Mouse (Mus musculus) large intestine, adult 2 months (tissue): ENCODE results near the gene Mfsd14b. TPM values are rescaled to one million over a fixed set of nuclear protein-coding genes. Genes with fewer than 3 reads are reported as not detected.

ENCODE experiments used
- DNase-seq: peaks from one replicate; pipeline ENCODE4 v3.0.0-alpha.2; 2012; ENCODE audit warnings: low read depth, low spot score
- WGBS: fragments of 180-500 bp; shearing (Covaris S2); methylation state at CpG from one replicate; pipeline ENCODE4 v1.1.7; 2018; 5-methylcytosine and 5-hydroxymethylcytosine counted together
- polyA plus RNA-seq: library from polyadenylated mRNA; depleted of rRNA; stranded (reverse); fragments of >200 nt; gene quantifications from 2 replicates; pipeline ENCODE4 v1.2.3, GENCODE M21; 2012; rRNA removed

The Mfsd14b gene
- polyA plus RNA-seq = 15.3 and 24.0 TPM in 2 replicates

DNA sequence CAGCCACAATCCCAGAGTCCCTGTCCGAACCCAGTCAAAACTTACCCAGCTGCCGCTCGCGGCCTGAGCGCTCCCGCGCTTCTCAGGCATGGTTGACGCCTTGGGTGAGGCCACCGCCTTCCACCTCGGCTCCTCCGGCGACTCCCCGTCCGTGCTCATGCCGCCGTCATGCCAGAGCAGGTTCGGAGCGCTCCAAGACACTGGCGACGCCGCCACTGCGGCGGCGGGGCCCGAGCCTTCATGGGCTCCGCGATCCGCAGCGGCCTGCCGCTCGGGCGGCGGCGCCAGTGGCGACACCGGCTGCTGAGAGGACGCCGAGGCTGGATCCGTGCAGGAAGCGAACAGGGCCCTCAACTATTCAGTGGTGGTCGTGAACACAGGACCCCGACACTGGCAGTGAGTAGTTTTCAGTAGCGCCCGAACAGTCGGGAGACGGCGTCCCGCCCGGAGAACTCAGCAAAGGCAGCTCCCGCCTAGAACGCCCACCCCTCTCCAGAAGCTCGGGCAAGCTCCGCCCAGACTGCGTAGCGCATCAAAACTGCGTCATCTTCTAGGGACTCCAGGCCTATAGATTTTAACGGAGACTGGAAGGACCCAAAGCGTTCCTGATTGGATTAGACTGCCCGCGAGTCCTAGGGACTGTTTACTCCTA, at the start of gene Mfsd14b:
Gene Mfsd14b (minus strand): TSS at position 517 of the 652 bp plus-strand sequence.
- DNase-seq = peak; percentile 73
- WGBS = under 1% methylated on average over 60 of the region's 60 CpGs

DNA sequence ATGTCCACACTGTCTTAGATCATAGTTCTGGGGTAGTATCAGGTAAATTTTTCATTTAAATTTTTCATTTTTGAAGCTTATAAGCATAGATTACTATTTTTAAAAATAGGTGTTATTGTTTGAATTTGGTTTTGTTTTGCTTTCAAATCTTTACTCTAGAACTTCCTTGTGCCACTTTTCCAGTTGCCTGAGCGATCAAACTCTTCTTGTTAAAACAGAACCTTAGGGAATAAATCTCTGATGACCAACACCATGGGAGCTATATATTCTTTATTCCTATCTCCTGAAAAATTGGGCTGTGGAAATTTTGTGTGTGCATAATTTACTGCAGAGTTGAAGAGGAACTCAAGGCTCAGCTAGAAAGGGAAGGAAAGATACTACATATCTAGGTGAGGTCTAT, 37.2 kb upstream of the Mfsd14b start, which contains the start of gene Olfr466:
Gene Olfr466 (plus strand): TSS at position 301 of the 400 bp plus-strand sequence.
- DNase-seq = no peak
- 65% methylated on average over 1 of the region's 1 CpGs for WGBS

DNA sequence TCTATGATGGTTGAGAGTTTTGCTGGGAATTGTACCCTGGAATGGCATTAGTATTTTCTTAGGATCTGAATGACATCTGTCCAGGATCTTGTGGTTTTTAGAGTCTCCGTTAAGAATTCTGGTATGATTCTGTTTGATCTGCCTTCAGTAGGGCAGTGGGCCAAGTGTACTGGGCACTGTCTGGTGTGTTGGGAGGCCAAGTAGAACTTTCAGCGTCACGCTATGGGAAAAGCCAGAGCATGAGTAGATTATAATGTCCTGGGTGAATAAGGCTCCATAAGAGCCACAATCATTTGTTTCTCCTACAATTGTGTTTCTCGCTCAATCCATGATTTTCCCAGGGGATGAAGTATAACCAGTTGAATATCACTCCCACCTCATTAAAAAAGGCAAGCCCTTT, 25.0 kb upstream of the Mfsd14b start, which contains the start of gene Olfr465-ps1:
Gene Olfr465-ps1 (plus strand): TSS at position 301 of the 400 bp plus-strand sequence.
- 88% methylated on average over 4 of the region's 4 CpGs for WGBS
- no peak for DNase-seq

DNA sequence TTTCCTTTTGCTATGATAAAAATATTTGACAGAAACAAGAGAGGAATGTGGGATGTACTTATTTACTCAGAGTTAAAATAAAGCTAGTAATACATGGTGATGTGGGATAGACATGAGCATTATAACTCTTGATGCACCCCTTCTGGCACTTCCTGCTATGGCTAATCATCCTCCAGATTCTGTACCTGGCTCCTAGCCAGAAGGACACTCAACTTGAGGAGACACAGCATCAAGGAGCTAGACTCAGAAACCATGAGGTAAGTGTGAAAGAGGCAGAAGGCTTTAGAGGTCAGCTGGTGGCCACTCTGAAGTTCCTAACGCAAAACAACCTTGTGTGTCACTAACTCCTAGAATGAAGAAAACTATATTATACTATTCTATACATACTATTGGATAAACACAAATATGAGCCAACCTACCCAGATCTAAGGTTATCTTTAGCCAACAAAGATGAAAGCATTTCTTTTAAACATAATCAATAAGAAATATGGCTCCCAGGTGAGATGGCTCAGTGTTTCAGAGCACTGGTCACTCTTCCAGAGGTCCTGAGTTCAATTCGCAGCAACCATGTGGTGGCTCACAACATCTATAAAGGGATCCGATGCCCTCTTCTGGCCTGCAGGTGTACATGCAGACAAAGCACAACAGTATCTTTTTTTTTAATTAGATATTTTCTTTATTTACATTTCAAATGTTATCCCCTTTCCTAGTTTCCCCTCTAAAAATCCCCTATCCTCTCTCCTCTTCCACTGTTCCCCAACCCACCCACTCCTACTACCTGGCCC, 14.5 kb upstream of the Mfsd14b start:
- WGBS = 66% methylated on average over 3 of the region's 3 CpGs
- DNase-seq = no peak

DNA sequence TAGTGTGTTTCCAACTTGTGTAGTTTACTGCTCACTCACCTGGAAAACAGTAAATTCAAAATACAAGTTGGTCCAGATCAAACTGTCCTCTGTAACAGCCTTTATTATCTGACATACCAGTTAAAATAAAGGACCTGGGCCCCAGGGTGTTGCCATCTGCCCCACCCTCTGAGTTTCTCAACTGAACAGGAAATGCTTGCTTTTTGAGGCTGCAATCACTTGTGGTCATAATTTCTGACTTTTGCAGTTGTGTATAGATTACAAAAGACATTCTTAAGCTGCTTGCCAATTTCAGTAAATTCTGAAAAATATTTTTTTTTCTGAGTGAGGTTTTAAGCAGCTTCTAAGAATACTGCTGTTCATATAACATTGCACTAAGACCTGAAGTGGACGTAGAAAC, 9.3 kb upstream of the Mfsd14b start:
- DNase-seq = no peak
- WGBS = 69% methylated on average over 1 of the region's 1 CpGs

DNA sequence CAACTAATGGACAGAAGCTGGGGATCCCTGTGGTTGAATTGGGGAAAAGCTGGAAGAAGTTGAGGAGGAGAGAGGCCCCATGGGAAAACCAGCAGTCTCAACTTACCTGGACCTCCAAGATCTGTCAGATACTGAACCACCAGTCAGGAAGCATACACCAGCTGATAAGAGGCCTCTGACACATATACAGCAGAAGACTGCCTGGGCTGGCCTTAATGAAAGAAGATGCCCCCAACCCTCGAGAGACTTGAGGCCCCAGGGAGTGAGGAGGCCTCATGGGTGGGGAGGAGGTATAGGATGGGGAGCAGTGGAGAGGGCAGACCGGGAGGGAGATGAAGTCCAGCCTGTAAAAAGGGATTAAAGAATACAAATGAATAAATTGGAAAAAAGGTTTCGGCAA, 8.2 kb upstream of the Mfsd14b start:
- WGBS = 71% methylated on average over 3 of the region's 3 CpGs
- DNase-seq = no peak

DNA sequence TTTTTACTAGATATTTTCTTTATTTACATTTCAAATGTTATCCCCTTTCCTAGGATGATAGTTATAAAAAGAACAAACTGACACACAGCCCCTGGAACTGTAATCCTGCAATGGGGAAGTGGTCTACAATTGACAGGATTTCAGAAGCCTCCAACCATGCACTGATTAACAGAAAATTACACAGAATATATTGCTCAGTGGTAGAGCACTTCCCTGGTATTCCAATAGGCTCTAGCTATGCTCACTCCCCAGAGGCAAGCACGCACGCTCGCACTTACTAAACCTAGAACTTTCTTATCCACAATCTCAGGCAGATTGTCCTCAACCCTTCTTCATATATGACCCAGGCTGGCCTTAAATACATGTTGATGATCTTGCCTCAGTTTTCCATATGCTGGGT, 464 bp upstream of the Mfsd14b start:
- no peak for DNase-seq
- WGBS = 61% methylated on average over 3 of the region's 3 CpGs

DNA sequence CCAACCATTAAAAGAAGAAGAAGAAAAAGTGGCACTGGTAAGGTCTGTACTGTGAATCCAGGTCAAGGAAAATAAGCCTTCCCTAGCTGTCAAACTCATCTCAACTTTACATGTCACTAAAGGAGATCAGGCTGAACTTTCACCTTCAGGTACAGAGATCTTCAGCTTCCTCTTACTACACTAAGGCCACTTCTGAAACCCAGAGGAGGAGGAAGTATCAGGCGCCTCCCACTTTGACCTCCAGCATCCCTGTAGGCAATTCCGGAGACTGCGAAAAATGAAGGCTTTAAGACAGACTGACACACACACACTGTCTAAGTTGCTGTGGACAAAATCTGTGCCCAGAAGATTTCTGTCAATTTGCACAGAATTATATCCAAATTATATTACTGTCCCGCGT, 814 bp downstream of the Mfsd14b start:
- WGBS = 0% methylated on average over 5 of the region's 5 CpGs
- DNase-seq = peak; percentile 40

DNA sequence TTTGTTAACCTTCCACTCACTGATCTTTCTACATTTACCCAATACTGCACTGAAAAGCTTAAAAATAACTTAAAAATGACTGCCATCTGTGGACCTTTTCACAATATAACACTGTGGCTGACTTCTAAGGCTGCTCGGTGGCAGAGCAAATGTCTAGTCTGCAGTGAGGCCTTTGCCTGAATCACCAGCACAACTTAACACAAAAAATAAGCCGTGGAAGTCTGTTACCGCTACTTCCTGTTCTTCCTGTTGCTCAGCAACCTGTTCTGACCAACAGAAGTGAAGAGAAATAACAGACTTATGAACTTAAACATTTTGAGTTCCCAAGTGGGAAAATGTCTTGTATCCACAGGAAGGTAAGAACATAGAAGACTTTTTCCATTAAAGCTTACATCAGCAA, 11.5 kb downstream of the Mfsd14b start:
- WGBS = 88% methylated on average over 3 of the region's 3 CpGs
- DNase-seq = no peak

DNA sequence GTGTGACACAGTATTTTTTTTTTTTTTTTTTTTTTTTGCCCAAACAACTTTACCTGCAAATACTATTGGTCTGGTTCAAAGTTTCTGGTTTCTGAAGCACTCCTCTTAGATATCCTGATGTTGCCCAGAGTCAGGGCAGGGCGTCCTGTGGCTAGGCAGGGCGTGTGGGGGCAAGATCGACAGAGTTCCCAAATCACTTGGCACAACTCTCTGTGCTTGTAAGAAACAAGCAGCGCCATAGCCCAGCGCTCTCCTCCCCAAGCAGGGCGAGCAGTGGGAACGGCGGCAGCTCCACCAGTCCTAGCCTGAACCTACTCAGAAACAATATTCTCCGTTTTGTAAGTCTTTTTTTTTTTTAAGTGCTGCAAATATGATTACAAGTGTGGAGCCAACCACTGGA, 12.1 kb downstream of the Mfsd14b start:
- DNase-seq = no peak
- 92% methylated on average over 9 of the region's 9 CpGs for WGBS

DNA sequence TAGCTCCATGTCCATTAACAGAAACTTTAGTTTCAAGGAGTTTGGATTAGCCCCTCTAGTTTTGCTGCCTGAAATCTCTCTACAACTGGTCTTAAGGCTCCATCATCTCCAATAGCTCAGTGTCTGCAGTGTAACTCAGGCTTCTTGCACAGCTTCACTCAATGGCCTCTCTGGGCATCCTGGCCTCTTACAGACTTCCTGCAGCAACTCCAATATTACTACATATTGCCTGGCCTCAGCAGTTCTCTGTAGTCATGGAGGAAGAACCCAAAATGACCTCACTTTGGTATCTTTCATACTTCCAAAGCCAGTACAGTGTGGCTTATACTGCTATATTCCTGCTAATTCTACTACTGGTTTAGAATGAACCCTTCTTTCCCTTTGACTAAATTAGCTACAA, 15.8 kb downstream of the Mfsd14b start:
- DNase-seq = no peak

DNA sequence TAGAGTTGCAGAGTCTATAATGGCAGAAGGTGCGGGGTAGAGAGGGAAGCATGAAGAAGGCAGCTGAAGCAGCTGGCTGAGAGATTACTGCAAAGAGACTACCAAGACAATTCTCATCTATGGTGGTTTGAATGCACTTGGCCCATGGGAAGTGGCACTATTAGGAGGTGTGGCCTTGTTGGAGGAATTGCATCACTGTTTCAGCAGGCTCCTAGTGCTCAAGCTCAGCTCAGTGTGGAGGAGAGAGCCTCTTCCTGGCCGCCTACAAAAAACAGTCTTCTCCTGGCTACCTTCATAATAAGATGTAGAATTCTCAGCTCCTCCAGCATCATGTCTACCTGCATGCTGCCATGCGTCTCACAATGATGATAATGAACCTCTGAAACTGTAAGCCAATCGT, 16.9 kb downstream of the Mfsd14b start:
- no peak for DNase-seq
- 97% methylated on average over 4 of the region's 4 CpGs for WGBS

DNA sequence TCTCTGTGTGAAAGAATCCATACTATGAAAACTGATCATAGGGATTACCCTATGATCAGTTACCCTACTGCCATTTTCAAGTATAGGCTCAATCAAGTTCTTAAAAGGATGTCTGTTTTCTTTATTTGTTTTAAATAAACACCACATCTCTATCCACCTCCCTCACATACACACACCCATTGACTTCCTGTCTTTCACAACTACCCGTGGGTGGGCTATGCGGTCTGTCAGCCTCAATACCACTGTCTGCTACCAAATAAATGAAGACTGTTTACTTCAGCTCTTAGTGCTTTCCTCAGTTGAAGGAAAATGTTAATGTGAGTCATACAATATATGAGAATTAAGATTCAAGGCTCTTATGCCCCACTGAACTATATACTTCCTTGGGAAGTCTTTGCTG, 42.8 kb downstream of the Mfsd14b start:
- no peak for DNase-seq
- 80% methylated on average over 2 of the region's 2 CpGs for WGBS

DNA sequence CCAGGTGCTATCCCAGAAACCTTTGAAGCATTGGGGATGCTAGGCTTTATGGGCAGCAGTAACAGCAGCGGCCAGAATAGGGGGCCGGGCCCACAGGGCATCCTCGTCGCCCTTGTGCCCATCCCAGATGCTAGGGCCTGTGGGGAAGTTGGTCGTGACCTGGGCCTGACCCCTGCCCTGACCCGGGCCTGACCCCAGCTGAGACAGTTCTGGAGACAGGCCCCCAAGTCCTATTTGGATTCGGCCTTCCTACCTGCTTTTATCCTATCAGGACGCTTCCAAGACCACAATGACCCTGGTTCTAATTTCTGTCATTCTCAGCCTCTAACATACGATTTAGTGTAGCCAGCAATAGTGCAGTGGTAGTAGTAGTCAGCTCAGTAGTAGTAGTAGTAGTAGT, 60.1 kb downstream of the Mfsd14b start, which contains the start of gene Prss47:
Gene Prss47 (minus strand): TSS at position 101 of the 400 bp plus-strand sequence.
- 84% methylated on average over 9 of the region's 9 CpGs for WGBS

DNA sequence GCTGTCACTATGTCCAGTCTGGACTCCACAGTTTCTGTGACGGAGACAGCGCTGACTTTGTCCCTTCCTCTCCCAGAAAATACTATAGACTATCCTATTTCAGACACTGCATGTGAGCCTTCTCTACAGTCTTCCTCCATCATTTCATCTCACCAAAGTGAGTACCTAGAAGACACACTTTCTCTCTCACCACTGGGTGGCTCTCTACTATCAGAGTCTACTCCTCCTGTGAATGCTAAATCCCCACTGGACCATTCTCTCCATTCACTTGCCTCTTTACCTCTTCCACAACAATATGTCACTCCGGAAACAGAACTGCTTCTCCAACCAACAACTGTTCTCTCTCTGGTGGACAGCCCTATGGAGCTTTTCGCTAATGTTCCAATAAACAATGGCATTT, 77.7 kb downstream of the Mfsd14b start:
- no peak for DNase-seq
- WGBS = 66% methylated on average over 4 of the region's 4 CpGs

More for the DNA sequence above, 60.1 kb downstream of the Mfsd14b start, which contains the start of gene Prss47:
- no peak for DNase-seq

DNA sequence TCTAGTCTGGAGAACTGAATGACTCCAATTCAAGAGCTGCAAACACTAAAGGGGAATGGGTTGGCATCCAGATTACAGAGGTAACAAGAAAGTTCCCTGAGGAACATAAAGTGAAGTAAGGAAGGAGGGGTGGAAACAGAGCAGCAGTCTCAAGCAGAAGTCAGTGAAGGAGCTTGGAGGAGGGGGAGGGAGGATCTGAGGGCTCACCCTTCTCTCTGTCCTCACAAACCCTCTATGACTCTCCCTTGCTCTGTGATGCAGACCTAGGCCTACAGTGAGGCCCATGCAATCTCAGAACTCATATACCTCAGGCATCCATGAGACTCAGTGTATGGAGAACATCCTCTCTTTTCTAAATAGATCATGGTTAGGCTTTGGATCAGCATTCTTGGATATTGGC, 80.0 kb downstream of the Mfsd14b start, which contains the start of gene Spata31d1c:
Gene Spata31d1c (plus strand): TSS at position 301 of the 400 bp plus-strand sequence.
- no peak for DNase-seq

Other genes starting within 250 kb of the Mfsd14b start
- gene Cntnap3, start 209.0 kb downstream of the Mfsd14b start, polyA plus RNA-seq = 0.24 and 0.38 TPM in 2 replicates
- gene Spata31, start 195.6 kb downstream of the Mfsd14b start, polyA plus RNA-seq = not detected in 2 replicates
- not detected in 2 replicates for gene Spata31d1c, start 79.9 kb downstream of the Mfsd14b start, polyA plus RNA-seq
- not detected in 2 replicates for gene Prss47, start 60.2 kb downstream of the Mfsd14b start, polyA plus RNA-seq
- not detected in 2 replicates for gene Olfr465-ps1, start 25.1 kb upstream of the Mfsd14b start, polyA plus RNA-seq
- not detected in 2 replicates for gene Olfr466, start 37.3 kb upstream of the Mfsd14b start, polyA plus RNA-seq
- not detected in 2 replicates for gene Nlrp4f, start 93.0 kb upstream of the Mfsd14b start, polyA plus RNA-seq
- gene Gm10775, start 146.6 kb upstream of the Mfsd14b start, polyA plus RNA-seq = not detected in 2 replicates
- 7.7 and 10.2 TPM in 2 replicates for gene Zfp369, start 165.8 kb upstream of the Mfsd14b start, polyA plus RNA-seq